Mouse (Mus musculus) yolk sac, embryonic 10.5 days (tissue): ENCODE measurements around the gene Gm34653.
A peak's percentile ranks its signal among the peaks of the same experiment; 100 is the strongest.
"Not testable (repeated sequence)": the region's sequence is repeated elsewhere in the genome, so short reads cannot be mapped to it uniquely, and the experiment has no call there.

Experiments
- DNase-seq: peaks from one replicate; pipeline ENCODE4 v3.0.0-alpha.2; 2017; ENCODE audit warnings: low spot score

Gene Gm34653

DNA sequence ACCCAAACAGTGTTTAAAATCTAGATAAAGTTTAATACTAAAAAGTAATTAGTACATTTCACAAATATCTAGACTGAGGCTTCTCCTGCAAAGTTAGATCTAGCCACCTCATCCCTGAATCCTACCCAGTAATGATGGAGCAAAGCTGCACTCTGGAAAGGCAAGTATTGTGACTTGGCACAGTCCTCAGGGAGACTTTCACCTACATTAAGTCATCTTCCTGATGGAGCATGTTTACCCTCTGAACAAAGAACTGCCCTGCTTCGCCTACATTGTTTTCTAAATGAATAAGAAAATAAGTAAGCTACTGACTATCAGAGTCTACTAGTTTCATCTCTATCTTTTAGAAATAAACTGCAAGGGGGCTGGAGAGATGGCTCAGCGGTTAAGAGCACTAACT is 14.3 kb upstream of the Gm34653 start:
- no peak for DNase-seq

DNA sequence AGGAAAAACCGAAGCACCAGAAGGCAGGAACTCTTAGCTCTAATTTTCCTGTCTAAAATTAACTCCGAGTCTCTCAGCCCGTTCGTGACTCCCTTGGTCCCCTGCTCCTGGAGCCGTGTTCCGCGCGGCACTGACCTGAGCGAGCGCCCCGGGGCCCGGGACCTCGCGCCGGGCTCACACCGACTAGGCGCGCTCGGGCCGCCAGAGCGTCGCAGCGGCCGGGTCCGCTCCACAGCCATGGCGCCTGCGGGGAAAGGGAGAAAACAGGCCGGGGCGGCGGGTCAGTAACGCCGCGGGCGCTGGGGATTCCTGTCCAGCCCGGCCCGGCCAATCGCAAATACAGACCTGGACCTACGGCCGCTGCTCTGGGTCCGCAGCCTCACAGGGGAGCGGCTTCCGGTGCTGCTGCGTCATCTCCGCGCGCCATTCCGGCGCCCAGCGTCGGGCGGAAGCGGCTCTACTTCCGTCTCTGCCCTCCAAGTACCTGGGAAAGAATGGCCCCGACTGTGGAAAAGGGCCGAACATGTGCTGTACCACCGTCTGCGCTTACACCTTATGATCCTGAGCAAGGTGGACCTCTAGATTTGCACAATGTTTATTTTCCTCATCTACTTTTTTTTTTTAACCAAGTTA is 6.9 kb upstream of the Gm34653 start, which contains the start of gene Fbxw2:
Gene Fbxw2, minus strand, starts transcription at position 485 of the 633 bp plus-strand sequence.
- peak; percentile 92 for DNase-seq

GRCm38 (mm10) chr2:34826460-34827231 is 6.2 kb upstream of the Gm34653 start:
- DNase-seq: no peak

GRCm38 (mm10) chr2:34827591-34827990 is 5.2 kb upstream of the Gm34653 start:
- DNase-seq: no peak

DNA sequence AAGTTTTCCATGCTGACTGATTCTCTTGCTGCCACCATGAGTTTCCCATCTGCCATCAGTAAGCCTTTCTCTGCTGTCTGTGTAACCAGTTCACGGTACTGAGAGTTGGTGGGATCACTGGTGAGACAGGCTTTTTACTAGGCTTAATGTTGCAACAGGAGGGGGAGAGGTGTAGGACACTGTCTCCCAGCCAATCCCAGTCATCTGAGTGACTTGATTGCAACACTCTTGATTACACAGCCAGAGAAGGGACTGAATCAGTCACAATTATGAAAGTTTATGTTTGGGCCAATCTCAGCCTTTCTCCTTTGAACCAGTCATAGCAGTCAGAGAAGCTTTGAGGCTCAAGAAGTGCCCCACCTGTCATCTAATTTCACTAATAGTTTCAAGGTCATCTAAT is 4.8 kb upstream of the Gm34653 start:
- DNase-seq: no peak

GRCm38 (mm10) chr2:34830066-34830465 is 2.7 kb upstream of the Gm34653 start:
- not testable (repeated sequence) for DNase-seq

GRCm38 (mm10) chr2:34833624-34834023 is 817 bp downstream of the Gm34653 start:
- DNase-seq: no peak

DNA sequence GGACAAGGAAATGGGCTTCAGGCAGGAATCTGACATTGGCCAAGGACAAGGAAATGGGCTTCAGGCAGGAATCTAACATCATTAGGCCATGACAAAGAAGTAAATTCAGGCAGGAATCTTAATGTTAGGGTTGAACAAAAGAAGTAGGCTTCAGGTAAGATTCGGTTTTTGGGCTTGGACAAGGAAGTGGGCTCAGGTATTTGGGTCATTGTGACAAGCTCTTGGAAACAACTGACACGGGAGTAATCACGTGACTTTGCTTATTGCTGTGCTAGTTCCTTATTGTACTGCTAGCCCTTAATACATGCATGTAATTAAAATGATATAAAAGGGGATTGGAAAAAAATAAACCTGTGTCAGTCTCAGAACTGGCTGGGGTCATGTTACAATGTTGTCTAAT is 2.9 kb downstream of the Gm34653 start:
- no peak for DNase-seq

DNA sequence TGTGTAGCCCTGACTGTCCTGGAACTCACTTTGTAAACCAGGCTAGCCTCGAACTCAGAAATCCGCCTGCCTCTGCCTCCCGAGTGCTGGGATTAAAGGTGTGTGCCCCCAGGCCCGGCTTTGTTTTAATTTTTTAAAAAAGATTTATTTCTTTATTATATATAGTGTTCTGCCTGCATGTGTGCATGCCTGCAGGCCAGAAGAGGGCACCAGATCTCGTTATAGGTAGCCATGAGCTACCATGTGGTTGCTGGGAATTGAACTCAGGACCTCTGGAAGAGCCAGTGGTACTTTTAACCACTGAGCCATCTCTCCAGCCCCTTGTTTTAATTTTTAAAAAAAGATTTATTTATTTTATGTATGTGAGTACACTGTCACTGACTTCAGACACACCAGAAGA is 7.3 kb downstream of the Gm34653 start:
- DNase-seq: not testable (repeated sequence)

DNA sequence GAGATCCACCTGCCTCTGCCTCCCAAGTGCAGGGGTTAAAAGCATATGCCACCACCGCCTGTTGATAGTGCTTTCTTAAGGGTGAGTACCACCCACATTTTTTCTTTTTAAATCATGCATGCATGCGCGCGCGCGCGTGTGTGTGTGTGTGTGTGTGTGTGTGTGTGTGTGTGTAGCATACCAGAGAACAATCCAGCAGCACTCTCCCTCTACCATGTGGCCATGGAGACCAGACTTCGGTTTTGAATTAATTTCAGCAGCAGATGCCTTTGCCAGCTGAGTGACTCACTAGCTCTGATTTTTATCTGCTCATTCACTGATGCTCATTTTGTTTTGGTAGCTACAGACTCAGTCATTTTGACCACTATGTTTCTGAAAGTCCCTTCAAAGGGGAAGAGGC is 8.9 kb downstream of the Gm34653 start:
- DNase-seq: no peak

GRCm38 (mm10) chr2:34843211-34843939 is 10.6 kb downstream of the Gm34653 start:
- no peak for DNase-seq

DNA sequence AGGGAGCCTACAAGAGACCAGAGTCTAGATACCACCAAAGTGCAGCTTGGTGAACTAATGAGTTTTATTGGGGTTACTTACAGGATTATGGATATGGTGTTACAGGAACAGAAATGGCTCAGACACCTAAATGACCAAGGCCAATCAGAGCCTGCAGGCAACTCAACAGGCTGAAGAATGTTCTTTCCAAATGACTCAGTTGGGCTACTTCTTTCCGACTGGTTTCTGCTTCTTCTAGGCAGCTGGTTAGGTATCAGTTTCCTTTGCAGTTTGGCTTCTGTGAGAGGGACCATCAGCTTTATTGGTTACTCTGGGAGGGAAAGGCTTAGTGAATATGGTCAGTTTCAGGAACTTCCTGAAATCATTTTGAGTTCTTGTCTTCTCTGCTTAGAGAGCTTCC is 14.9 kb downstream of the Gm34653 start:
- no peak for DNase-seq

- no peak for DNase-seq
Measured at GRCm38 (mm10) chr2:34855265-34855664, 22.5 kb downstream of the Gm34653 start.

DNA sequence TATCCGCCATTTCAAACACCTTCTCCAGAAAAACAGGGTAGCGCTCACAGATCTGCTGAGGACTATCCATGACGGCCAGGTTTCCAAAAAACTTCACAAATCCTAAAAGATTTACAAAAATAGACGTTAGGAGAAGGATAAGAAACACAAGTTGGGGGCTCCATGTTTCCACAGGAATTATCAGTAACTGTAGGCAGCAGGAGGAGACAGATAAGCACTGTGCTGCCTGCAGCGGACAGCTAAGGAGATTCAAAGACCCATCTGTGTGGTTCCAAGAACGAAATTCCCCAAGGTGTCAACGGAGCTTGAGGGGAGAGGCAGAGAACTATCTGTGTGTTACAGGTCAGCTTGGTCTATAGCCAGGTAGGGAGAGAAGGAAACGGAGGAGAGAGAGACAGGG is 24.9 kb downstream of the Gm34653 start:
- DNase-seq: no peak

DNA sequence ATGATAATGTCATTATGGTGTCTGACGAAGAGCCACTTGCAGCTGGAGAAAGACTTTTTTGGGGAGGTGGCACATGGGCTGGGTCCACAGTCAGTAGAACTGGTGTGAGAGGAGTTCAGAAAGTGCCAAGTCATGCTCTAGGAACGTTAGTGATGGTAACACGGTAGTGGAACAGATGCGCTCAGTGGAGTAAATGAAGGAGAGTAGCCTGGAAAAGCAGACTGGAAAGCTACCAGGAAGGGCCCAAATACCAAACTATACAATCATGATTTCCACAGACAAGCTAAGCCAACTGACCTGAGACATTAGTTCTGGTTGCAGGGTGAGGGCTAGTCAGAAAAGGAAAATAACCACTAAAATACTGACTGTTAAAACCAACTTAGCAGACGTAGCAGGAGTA is 36.9 kb downstream of the Gm34653 start:
- DNase-seq: peak; percentile 22

DNA sequence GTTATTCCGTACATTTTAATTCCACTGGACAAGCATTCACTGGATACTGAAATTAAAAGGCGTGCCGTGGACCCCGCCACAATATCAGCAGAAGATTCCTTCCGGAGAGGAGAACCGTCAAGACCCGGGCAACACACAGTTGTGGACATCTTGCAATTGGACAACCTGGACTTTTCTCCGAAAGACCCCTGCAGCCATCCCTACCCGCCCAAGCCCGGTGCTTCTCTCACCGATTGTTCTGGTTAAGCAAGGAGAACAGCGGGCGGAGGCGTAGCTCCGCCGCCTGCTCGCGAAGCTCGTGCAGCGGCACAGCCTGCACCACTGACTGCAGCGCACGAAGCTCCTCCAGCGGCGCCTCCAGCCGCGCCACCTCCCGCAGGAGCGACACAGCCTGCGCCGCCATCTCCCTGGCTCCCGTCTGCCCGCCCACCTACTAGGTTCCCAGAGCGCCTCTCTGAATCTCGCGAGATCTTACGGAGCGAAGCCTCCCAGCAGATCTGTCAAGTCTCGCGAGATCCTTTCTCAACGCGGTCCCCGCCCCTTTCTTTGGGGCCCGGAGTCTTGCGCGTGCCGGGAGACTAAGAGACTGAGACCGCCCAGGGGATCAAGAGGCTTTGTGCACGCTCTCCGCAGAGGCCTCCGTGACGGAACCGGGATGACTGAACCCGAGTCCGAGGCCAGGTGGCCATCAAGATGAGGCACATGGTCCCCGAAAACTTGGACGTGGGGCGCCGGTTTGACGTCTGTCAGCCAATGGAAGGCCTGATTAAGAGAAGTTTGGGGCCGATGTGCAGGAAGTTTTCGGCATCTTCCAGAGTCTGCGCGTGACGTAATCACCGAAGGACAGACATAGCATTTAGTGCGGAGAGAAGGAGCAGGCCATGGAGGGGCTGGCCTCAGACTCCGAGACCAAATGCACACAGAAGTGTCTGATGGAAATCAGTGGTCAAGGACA is 38.0 kb downstream of the Gm34653 start:
- peak; percentile 98 for DNase-seq

GRCm38 (mm10) chr2:34874271-34874670 is 41.5 kb downstream of the Gm34653 start, which contains the start of gene Cutal:
TSS of gene Cutal (plus strand) at chr2:34874396.
- peak; percentile 74 for DNase-seq

- DNase-seq: peak; percentile 58
Measured at GRCm38 (mm10) chr2:34874816-34875345, 42.1 kb downstream of the Gm34653 start, which contains the start of gene Psmd5. TSS of gene Psmd5 (minus strand) at chr2:34874968.

DNA sequence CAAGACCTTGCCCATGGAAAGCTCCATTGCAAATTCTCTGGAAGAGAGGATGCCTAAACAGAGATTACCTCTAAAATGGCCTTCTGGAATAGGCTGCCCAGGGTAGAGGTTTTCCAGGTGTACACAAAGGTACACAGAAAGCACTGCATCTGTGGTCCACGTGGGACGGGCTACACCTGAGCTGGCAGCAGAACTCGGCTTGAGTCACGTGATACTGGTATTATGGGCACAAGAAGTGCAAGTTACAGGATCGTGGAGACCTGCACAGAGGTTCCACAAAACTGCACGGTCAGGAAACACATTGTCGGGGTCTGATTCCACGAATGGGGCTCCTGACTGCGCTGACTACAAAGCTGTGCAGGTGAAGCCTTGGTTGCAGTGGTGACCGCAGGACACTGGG is 47.2 kb downstream of the Gm34653 start:
- no peak for DNase-seq

DNA sequence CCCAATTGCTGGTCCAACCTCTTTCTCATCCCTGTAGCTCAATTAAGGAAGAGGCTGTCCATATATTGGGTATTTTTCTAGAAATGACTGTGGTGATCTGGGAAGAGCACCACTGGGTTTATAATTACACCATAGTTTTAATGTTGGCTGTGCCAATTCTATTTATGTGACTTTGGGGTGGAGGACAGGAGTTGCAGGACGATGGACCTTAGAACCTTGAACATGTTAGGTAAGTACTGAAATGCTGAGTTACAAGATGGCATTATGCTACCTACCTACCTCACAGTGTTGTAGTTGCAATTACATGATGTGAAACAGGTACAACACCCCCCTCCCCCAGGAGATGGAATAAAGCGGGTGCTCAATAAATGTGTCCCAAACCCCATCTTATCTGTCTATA is 50.0 kb downstream of the Gm34653 start:
- DNase-seq: no peak

DNA sequence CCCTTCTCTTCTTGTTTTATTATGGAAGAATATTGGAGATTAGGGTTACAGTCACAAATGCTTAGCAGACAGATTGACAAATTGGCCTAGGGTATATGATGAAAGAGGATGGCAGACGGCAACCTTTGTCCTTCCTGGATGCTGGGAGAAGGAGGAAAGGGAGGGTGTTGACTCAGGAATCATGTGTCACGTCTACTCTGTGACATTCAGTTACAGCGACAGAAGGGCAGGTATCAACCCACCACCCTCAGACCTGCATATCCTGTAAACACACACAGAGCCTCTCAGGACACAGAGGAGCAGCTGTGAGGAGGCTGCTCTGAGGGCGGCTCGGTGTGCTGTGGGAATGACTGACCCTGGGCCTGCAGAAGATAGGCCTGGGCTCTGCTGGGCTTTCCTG is 50.4 kb downstream of the Gm34653 start:
- DNase-seq: peak; percentile 75
